Mouse (Mus musculus) activated CD4-positive, CD25-positive, alpha-beta regulatory T cell, adult 4 months (primary cell): Measurements from ENCODE around the gene Olfr323. TPM values are rescaled to one million over a fixed set of nuclear protein-coding genes. Genes with fewer than 3 reads are reported as not detected.

Source experiments
- ATAC-seq: one replicate; pipeline ENCODE4 v1.8.0; 2017
- polyA plus RNA-seq, 2 experiments: library from polyadenylated mRNA; unstranded; fragments of 100-300 nt; shearing (Covaris generic); gene quantifications; one replicate each; pipeline ENCODE4 v1.2.1; 2017

Gene Olfr323
- polyA plus RNA-seq, 2 experiments from 2014 or later = not detected

- ATAC-seq = no peak
Measured at GRCm38 (mm10) chr11:58602800-58603560, 27.3 kb downstream of the Olfr323 start.

GRCm38 (mm10) chr11:58602062-58602461, 28.2 kb downstream of the Olfr323 start:
- ATAC-seq = no peak

GRCm38 (mm10) chr11:58597837-58598236, 32.5 kb downstream of the Olfr323 start:
- ATAC-seq = no peak

DNA sequence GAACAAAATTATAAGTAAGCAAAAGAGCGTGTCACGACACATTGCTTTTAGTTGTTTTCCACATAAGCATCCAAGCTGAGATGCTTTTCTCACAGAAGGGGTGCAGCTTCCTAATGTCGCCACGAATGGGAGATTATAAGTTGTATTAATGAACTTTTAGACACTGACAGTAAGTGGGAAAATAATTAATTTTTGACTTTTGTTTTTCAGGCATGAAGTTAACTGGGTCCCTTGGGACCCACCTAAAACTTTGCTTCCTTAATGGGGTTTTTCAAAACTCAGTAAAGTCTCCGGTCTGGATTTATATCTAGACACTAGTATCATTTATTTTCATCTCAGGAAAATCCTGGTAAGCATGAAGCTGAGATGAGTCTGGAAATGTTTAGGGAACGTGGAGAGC, 35.5 kb downstream of the Olfr323 start, which contains the start of gene Olfr324:
Gene Olfr324 (plus strand): TSS at position 301 of the 400 bp plus-strand sequence.
- no peak for ATAC-seq

DNA sequence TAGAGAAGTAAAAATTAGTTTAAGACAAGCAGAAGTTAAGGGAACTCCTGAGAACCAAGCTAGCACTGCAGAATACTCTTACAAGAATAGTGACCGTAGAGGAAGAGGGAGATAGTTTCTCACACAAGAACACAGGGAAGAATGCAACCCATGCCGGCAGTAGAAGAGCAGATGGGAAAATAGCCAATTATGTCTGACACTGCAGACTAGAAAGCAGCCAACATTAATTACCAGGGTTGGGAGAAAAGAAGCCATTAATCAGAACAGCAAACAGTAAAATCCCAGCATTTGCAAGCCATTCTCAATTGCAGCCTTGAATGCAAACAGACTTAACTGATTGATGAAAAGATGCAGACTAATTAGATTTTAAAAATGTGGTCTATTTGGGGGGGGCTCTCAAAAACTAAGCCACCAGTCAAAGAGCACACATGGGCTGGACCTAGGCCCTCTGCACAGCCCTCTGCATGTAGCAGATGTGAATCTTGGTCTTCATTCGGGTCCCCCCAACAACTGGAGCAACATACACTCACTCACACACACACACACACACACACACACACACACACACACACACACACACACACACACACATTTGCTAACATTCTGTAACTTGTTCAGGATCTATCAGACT, 41.6 kb downstream of the Olfr323 start:
- no peak for ATAC-seq

GRCm38 (mm10) chr11:58587898-58588348, 42.4 kb downstream of the Olfr323 start:
- ATAC-seq = no peak

DNA sequence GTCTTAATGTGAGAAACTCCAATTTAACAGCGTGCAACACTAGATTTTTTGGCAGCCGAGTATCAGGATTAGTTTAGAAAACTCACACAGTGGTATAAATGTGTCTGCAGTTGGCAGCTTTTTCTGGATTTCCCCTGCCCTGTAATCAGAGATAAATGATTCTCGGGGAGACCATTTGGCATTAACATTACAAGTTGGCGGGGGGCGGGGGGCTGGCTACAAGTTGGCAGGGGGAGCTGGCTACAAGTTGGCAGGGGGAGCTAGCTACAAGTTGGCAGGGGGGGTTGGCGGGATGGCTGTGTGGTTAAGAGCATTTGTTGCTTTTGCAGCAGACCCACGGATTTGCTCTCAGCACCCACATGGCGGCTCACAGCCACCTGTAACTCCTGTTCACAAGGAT, 51.7 kb downstream of the Olfr323 start:
- no peak for ATAC-seq

GRCm38 (mm10) chr11:58577430-58577829, 52.9 kb downstream of the Olfr323 start, which contains the start of gene Olfr325:
Gene Olfr325, plus strand, starts transcription at chr11:58577730.
- no peak for ATAC-seq

Other genes starting within 250 kb of the Olfr323 start
- gene 1810065E05Rik, start 209.4 kb downstream of the Olfr323 start, polyA plus RNA-seq = not detected
- not detected for gene Gm12253, start 197.9 kb downstream of the Olfr323 start, polyA plus RNA-seq
- gene Lypd9, start 177.6 kb downstream of the Olfr323 start, polyA plus RNA-seq = not detected
- gene Olfr30, start 168.2 kb downstream of the Olfr323 start, polyA plus RNA-seq = not detected
- not detected for gene Olfr332, start 137.9 kb downstream of the Olfr323 start, polyA plus RNA-seq
- gene Olfr331, start 127.9 kb downstream of the Olfr323 start, polyA plus RNA-seq = not detected
- under 1 TPM in 1 of 2 experiments, not detected in 1; 0.16 TPM for gene Olfr330, start 95.7 kb downstream of the Olfr323 start, polyA plus RNA-seq
- gene Olfr329-ps, start 84.1 kb downstream of the Olfr323 start, polyA plus RNA-seq = not detected
- not detected for gene Olfr328, start 74.9 kb downstream of the Olfr323 start, polyA plus RNA-seq
- not detected for gene Olfr224, start 59.9 kb downstream of the Olfr323 start, polyA plus RNA-seq
- gene Olfr325, start 52.8 kb downstream of the Olfr323 start, polyA plus RNA-seq = not detected
- gene Olfr324, start 35.4 kb downstream of the Olfr323 start, polyA plus RNA-seq = not detected
- not detected for gene 2210407C18Rik, start 14.4 kb downstream of the Olfr323 start, polyA plus RNA-seq
- not detected for gene Trim58, start 10.0 kb upstream of the Olfr323 start, polyA plus RNA-seq
- gene Olfr322, start 28.3 kb upstream of the Olfr323 start, polyA plus RNA-seq = not detected
- under 1 TPM in 1 of 2 experiments, not detected in 1; 0.11 TPM for gene Olfr320, start 50.6 kb upstream of the Olfr323 start, polyA plus RNA-seq
- gene Olfr319, start 68.7 kb upstream of the Olfr323 start, polyA plus RNA-seq = not detected
- not detected for gene Olfr318, start 93.5 kb upstream of the Olfr323 start, polyA plus RNA-seq
- not detected for gene Olfr317, start 108.7 kb upstream of the Olfr323 start, polyA plus RNA-seq
- not detected for gene Olfr316, start 122.2 kb upstream of the Olfr323 start, polyA plus RNA-seq
- not detected for gene Olfr315, start 142.7 kb upstream of the Olfr323 start, polyA plus RNA-seq
- gene Olfr314, start 152.5 kb upstream of the Olfr323 start, polyA plus RNA-seq = not detected
- gene Fam183b, start 171.5 kb upstream of the Olfr323 start, polyA plus RNA-seq = not detected
- gene Olfr313, start 184.5 kb upstream of the Olfr323 start, polyA plus RNA-seq = not detected
- gene Olfr312, start 198.7 kb upstream of the Olfr323 start, polyA plus RNA-seq = under 1 TPM in 1 of 2 experiments, not detected in 1; 0.20 TPM
- gene Olfr311, start 208.8 kb upstream of the Olfr323 start, polyA plus RNA-seq = under 1 TPM in 1 of 2 experiments, not detected in 1; 0.28 TPM
- gene Gm12258, start 216.7 kb upstream of the Olfr323 start, polyA plus RNA-seq = 10 to 100 TPM in 1 of 2 experiments, 1 to 10 TPM in 1; 9.8 to 10.5 TPM
- 1 to 10 TPM; 6.4 to 9.2 TPM for gene 2810021J22Rik, start 236.7 kb upstream of the Olfr323 start, polyA plus RNA-seq